Mouse (Mus musculus) midbrain, embryonic 11.5 days (tissue): ENCODE results near the gene Prrc2c. TPM values are rescaled to one million over a fixed set of nuclear protein-coding genes. Genes with fewer than 3 reads are reported as not detected.

ENCODE experiments used
- ATAC-seq: fragments of 200-750 bp; cut with Nextera tagmentation; 2 replicates; pipeline ENCODE4 v1.8.0; 2017; ENCODE audit warnings: moderate TSS enrichment, moderate library complexity; ENCODE audit not compliant: low FRiP score
- DNase-seq: peaks from one replicate; pipeline ENCODE4 v3.0.0; 2015; ENCODE audit warnings: low spot score; ENCODE audit errors: missing footprints
- H3K27ac ChIP-seq: fragments of 300-500 bp; sonication (generic); 2 replicates; pipeline ENCODE4 v1.5.1; 2014; ENCODE audit warnings: low read depth, low read length
- H3K27me3 ChIP-seq: fragments of 300-500 bp; sonication (generic); 2 replicates; pipeline ENCODE4 v1.6.1; 2014; ENCODE audit warnings: mild to moderate bottlenecking, low read length, moderate library complexity, mixed read lengths; ENCODE audit not compliant: control insufficient read depth, insufficient read depth
- H3K36me3 ChIP-seq: fragments of 300-500 bp; sonication (generic); 2 replicates; pipeline ENCODE4 v1.6.1; 2014; ENCODE audit warnings: mild to moderate bottlenecking, low read length, moderate library complexity, mixed read lengths; ENCODE audit not compliant: control insufficient read depth, insufficient read depth
- H3K4me1 ChIP-seq: fragments of 300-500 bp; sonication (generic); 2 replicates; pipeline ENCODE4 v1.6.1; 2014; ENCODE audit warnings: low read length; ENCODE audit not compliant: control insufficient read depth, insufficient read depth
- H3K4me2 ChIP-seq: fragments of 300-500 bp; sonication (generic); 2 replicates; pipeline ENCODE4 v1.6.1; 2014; ENCODE audit warnings: mild to moderate bottlenecking, moderate library complexity
- H3K4me3 ChIP-seq: fragments of 300-500 bp; sonication (generic); 2 replicates; pipeline ENCODE4 v1.5.1; 2014; ENCODE audit warnings: low read depth, low read length
- H3K9ac ChIP-seq: fragments of 300-500 bp; sonication (generic); 2 replicates; pipeline ENCODE4 v1.6.1; 2014; ENCODE audit warnings: low read length
- H3K9me3 ChIP-seq: fragments of 300-500 bp; sonication (generic); 2 replicates; pipeline ENCODE4 v1.6.1; 2016; ENCODE audit warnings: low read length; ENCODE audit not compliant: control insufficient read depth
- WGBS: fragments of 180-500 bp; shearing (Covaris S2); extraction: QIAGEN DNeasy Blood & Tissue Kit; methylation state at CpG from one replicate; pipeline ENCODE4 v1.1.7; 2014; 5-methylcytosine and 5-hydroxymethylcytosine counted together
- polyA plus RNA-seq: library from polyadenylated mRNA; unstranded; fragments of >200 nt; fragmentation: Nextera tagmentation; extraction: Ambion mirVana; gene quantifications from 2 replicates; pipeline ENCODE4 v1.2.1, GENCODE M21; 2014

Gene Prrc2c
- polyA plus RNA-seq, 1 experiment from 2014 or later, result 151 TPM

- ATAC-seq (no peak), DNase-seq (no peak)
- Histone ChIP-seq H3K9ac (no peak overlapping the region), H3K4me3 (no peak overlapping the region), H3K36me3 (no peaks in the 10 kb centered on the region), H3K4me1 (no peaks in the 10 kb centered on the region), H3K4me2 (no peak overlapping the region), H3K9me3 (no peaks in the 10 kb centered on the region), H3K27ac (no peak overlapping the region), H3K27me3 (no peaks in the 10 kb centered on the region)
- whole genome bisulfite sequencing, result 89% methylated on average over 5 of the region's 5 CpGs
Observed at GRCm38 (mm10) chr1:162748761-162749160, 8.4 kb upstream of the Prrc2c start.

- Histone ChIP-seq H3K4me1 (peaks cover 9% of the 10 kb centered on the region), H3K4me2 (peak overlapping the region; percentile 85), H3K4me3 (peak overlapping the region; percentile 99), H3K27ac (peak overlapping the region; percentile 95), H3K27me3 (no peaks in the 10 kb centered on the region), H3K9me3 (no peaks in the 10 kb centered on the region), H3K9ac (peak overlapping the region; percentile 99), H3K36me3 (no peaks in the 10 kb centered on the region)
- DNase-seq (no peak), ATAC-seq (peak; percentile 89)
- under 1% methylated on average over 57 of the region's 58 CpGs for WGBS
Observed at GRCm38 (mm10) chr1:162739831-162740394, 443 bp downstream of the Prrc2c start.

GRCm38 (mm10) chr1:162739406-162739805 lies 950 bp downstream of the Prrc2c start:
- no peaks in the 10 kb centered on the region for H3K27me3 ChIP-seq
- no peak for ATAC-seq
- WGBS, result under 1% methylated on average over 10 of the region's 10 CpGs
- peak overlapping the region; percentile 99 for H3K9ac ChIP-seq
- H3K4me2 ChIP-seq, result peak overlapping the region; percentile 85
- H3K27ac ChIP-seq, result no peak overlapping the region; the same call in 1 of the 2 replicates
- no peak for DNase-seq
- no peaks in the 10 kb centered on the region for H3K9me3 ChIP-seq
- H3K4me1 ChIP-seq, result peaks cover 9% of the 10 kb centered on the region
- H3K4me3 ChIP-seq, result peak overlapping the region; percentile 99
- no peaks in the 10 kb centered on the region for H3K36me3 ChIP-seq

- no peaks in the 10 kb centered on the region for H3K36me3 ChIP-seq
- DNase-seq (peak; percentile 69), ATAC-seq (no peak)
- 67% methylated on average over 2 of the region's 2 CpGs for WGBS
- H3K4me1 ChIP-seq, result peaks cover 9% of the 10 kb centered on the region
- H3K27me3 ChIP-seq, result no peaks in the 10 kb centered on the region
- no peak overlapping the region for H3K27ac ChIP-seq
- H3K9me3 ChIP-seq, result no peaks in the 10 kb centered on the region
- peak overlapping the region; percentile 99 for H3K4me3 ChIP-seq
- H3K4me2 ChIP-seq, result peak overlapping the region; percentile 85
- peak overlapping the region; percentile 99; the same call in 1 of the 2 replicates for H3K9ac ChIP-seq
Observed at GRCm38 (mm10) chr1:162738472-162738871, 1.9 kb downstream of the Prrc2c start.

GRCm38 (mm10) chr1:162735084-162735483 lies 5.3 kb downstream of the Prrc2c start:
- Histone ChIP-seq H3K4me3 (no peak overlapping the region), H3K27ac (no peak overlapping the region), H3K9ac (no peak overlapping the region), H3K4me1 (peaks cover 10% of the 10 kb centered on the region), H3K36me3 (no peaks in the 10 kb centered on the region), H3K9me3 (no peaks in the 10 kb centered on the region), H3K4me2 (no peak overlapping the region), H3K27me3 (no peaks in the 10 kb centered on the region)
- 91% methylated on average over 4 of the region's 4 CpGs for WGBS
- ATAC-seq (no peak), DNase-seq (peak; percentile 44)

GRCm38 (mm10) chr1:162734283-162734682 lies 6.1 kb downstream of the Prrc2c start:
- Histone ChIP-seq H3K36me3 (no peaks in the 10 kb centered on the region), H3K4me3 (no peak overlapping the region), H3K27me3 (no peaks in the 10 kb centered on the region), H3K4me1 (peaks cover 11% of the 10 kb centered on the region), H3K4me2 (no peak overlapping the region), H3K9me3 (no peaks in the 10 kb centered on the region), H3K9ac (no peak overlapping the region), H3K27ac (no peak overlapping the region)
- DNase-seq (peak; percentile 82), ATAC-seq (no peak)
- 84% methylated on average over 1 of the region's 1 CpGs for WGBS

- 61% methylated on average over 4 of the region's 4 CpGs for WGBS
- H3K9ac ChIP-seq, result no peak overlapping the region
Observed at GRCm38 (mm10) chr1:162732041-162732440, 8.3 kb downstream of the Prrc2c start.

GRCm38 (mm10) chr1:162729436-162729835 lies 10.9 kb downstream of the Prrc2c start:
- no peak for DNase-seq
- Histone ChIP-seq H3K4me2 (no peak overlapping the region), H3K27ac (no peak overlapping the region), H3K4me3 (no peak overlapping the region), H3K4me1 (peaks cover 2% of the 10 kb centered on the region; the same call in 1 of the 2 replicates), H3K27me3 (no peaks in the 10 kb centered on the region), H3K9ac (no peak overlapping the region), H3K9me3 (no peaks in the 10 kb centered on the region), H3K36me3 (no peaks in the 10 kb centered on the region)
- WGBS, result 51% methylated on average over 2 of the region's 2 CpGs
- ATAC-seq, result no peak

More at GRCm38 (mm10) chr1:162732041-162732440, 8.3 kb downstream of the Prrc2c start:
- peaks cover 2% of the 10 kb centered on the region; the same call in 1 of the 2 replicates for H3K4me1 ChIP-seq
- no peaks in the 10 kb centered on the region for H3K36me3 ChIP-seq
- ATAC-seq (no peak), DNase-seq (peak; percentile 81)
- no peak overlapping the region for H3K4me2 ChIP-seq
- H3K4me3 ChIP-seq, result no peak overlapping the region
- no peak overlapping the region for H3K27ac ChIP-seq
- H3K9me3 ChIP-seq, result no peaks in the 10 kb centered on the region
- H3K27me3 ChIP-seq, result no peaks in the 10 kb centered on the region

- Histone ChIP-seq H3K9me3 (no peaks in the 10 kb centered on the region), H3K27me3 (no peaks in the 10 kb centered on the region), H3K9ac (no peak overlapping the region), H3K27ac (no peak overlapping the region), H3K36me3 (no peaks in the 10 kb centered on the region), H3K4me3 (no peak overlapping the region), H3K4me1 (peaks cover 2% of the 10 kb centered on the region; the same call in 1 of the 2 replicates), H3K4me2 (no peak overlapping the region)
- no peak for DNase-seq
- no peak for ATAC-seq
- 89% methylated on average over 6 of the region's 6 CpGs for WGBS
Observed at GRCm38 (mm10) chr1:162727981-162728380, 12.4 kb downstream of the Prrc2c start.
